Mouse (Mus musculus) cerebellum, postnatal 14 days (tissue): ENCODE results near the gene Slamf9.
A peak's percentile ranks its signal among the peaks of the same experiment; 100 is the strongest.

ENCODE experiments used
- DNase-seq, 2 experiments: peaks; one replicate each; pipeline ENCODE4 v3.0.0; 2021; ENCODE audit warnings: mixed read lengths in 2 of 2

The Slamf9 gene

GRCm38 (mm10) chr1:172492047-172492446 lies 16.9 kb downstream of the Slamf9 start:
- no peak for DNase-seq

- DNase-seq: no peak
Measured at GRCm38 (mm10) chr1:172493516-172493915, 18.4 kb downstream of the Slamf9 start.

- DNase-seq: no peak
Measured at GRCm38 (mm10) chr1:172496030-172496429, 20.9 kb downstream of the Slamf9 start.

- DNase-seq: no peak
Measured at GRCm38 (mm10) chr1:172497428-172497827, 22.3 kb downstream of the Slamf9 start.

- DNase-seq: peak in 1 of 2 experiments; percentile 27
Measured at GRCm38 (mm10) chr1:172499765-172500441, 24.7 kb downstream of the Slamf9 start, which contains the start of gene Tagln2. Tagln2 (plus strand) TSS chr1:172500047.

- peak in 1 of 2 experiments; percentile 33 for DNase-seq
Measured at GRCm38 (mm10) chr1:172500451-172501370, 25.6 kb downstream of the Slamf9 start.

DNA sequence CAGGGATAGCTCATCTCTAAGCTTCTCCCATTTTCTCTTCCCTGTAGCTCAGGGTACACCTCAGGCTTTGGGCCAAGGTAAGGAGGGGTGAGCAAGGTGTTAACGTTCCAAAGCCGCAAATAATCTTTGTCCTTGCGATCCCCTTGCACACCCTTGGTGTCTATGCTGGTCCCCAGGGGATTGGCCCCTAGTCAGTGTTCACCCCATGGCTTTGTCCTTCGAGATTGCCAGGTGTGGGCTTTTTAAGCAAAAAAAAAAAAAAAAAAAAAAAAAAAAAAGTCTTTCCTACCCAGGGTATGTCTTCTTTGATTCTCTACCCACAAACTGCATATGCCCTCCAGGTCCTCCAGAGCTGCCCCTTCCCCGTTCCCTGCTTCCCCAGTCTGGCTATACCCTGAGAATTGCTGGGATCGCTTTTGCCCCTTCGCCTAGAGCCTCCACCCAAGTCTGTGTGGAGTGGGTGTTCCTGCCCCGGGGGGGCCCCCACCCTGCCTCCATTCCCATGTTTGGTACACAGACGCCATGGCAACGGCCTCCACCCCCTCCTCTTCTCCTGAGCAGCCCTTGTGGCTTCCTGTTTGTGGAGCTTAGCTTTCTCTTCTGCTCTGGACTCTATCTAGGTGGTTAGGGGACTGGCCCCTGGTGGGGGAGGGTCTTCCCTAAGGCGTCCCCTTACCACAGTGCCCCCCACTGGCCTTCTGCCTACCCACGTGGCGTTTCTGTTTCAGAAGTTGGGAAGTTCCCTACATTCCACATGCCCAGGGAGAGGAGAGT lies 26.4 kb downstream of the Slamf9 start:
- no peak for DNase-seq

DNA sequence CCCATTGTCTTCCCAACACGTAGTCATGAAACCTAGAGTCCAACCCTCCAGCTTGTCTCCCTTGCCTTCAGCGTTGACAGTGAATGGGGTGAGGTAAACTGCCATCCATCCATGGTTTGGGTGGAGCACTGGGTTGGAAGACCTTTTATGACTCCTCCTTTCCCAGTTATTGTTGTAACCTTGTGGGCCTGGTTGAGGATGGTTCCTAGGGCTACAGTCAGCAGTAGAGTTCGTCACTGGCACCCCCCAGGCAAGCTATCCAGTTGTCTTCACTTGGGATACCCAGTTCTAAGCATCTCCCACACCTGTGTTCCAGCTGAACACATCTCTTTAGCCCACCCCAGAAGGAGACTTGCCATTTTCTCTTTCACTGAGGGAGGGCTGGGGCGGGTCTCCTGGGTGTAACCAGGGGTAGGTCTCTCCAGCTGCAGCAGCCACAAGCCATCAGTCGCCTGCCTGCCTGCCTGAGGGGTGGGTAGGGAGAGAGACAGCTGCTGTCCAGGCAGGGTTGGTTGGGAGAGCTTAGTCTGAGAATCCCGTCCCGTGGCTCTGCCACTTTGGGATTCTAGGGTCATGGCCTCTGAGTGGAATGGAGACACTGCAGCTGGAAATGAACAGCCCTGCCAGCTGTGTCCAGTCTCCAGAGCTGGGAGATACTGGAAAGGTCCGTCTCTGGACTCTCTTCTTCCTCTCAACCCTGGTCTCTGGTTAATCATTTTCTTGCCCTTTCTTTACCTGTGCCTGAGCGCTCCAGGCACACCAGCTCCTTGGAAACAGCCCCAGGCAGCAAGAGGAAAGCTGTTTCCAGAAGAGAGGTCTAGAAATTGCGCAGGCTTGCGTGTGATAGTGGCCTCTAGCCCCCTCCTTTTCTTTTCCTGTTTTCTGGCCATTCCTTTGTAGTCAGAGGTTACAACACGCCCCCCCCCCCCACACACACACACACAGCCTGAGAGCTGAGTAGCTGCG lies 27.3 kb downstream of the Slamf9 start:
- no peak for DNase-seq

GRCm38 (mm10) chr1:172503111-172503997 lies 28.2 kb downstream of the Slamf9 start:
- DNase-seq: peak in 1 of 2 experiments; percentile 44

GRCm38 (mm10) chr1:172504756-172505155 lies 29.6 kb downstream of the Slamf9 start:
- no peak for DNase-seq

DNA sequence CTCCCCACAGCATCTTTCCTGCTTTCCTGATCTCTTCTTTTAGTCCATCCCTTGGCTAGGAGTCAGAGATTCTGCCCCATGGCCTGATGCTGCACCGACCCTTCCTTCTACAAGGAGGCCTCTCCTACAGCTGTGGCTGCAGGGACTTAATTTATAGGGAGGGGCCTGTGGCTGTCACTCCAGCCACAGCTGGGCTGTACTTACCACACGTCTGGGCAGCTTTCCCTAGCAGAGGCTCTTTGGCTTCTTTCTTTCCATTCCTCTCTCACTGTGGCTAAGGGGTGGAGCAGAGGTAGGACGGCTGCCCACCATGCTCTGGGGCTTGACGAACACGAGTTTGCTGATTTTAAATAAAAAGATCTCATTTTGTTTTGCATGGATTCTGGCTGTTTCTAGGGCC lies 31.8 kb downstream of the Slamf9 start:
- DNase-seq: no peak

DNA sequence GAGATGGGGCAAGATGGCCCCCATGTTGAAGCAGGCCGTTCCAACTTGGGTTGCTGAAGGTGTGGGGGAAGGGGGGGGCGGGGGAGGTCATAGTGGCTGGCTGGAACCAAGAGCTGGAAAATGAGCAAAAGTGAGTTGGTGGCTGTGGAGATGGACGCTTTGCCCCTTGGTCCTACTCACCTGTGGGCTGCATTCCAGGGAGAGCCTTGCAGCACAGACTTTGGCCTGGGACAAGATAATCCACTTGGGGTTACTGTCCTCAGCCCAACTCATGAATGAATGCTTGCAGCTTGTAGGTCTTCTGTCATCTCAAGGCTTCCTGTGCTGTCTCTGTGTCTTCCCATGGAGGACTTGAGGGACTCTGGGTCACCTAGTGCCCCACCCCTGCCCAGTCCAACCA lies 32.5 kb downstream of the Slamf9 start:
- no peak for DNase-seq

DNA sequence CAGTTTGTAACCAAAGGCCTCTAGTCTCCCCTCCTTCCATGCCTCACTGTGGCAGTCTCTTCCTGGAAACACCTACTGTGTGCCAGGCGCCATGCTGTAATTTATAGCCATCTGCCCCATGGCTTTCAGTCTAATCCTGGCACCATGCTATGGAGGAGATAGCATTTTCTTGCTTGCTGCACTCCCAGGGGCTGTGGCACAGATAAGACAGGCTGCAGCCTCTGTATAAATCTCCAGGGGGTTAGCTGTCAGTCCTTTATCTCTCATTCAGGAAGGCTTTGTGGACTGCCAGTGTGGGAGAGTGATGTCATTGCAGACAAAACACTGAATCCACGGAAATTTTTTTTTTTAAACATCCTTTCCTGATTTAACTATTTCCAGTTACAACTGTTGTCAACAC lies 33.0 kb downstream of the Slamf9 start:
- DNase-seq: no peak

- no peak for DNase-seq
Measured at GRCm38 (mm10) chr1:172509235-172509634, 34.1 kb downstream of the Slamf9 start.

DNA sequence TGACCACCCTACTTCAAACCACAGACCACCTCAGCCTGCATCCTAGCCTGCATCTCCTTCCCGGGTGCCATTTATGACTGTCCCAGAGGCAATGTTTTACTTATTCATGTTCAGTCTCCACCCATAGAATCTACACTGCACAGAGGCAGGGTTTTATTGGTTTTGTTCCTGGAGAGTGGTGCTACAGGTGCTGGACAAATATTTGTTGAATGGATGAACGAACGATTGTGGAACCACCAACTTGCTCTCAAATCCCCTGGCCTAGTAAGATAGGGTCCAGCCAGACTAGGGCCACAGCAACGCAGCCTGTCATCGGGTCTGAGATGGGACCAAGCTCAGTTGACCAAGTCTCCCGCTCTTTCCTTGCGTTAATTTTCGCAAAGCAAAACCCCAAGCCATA lies 34.8 kb downstream of the Slamf9 start:
- DNase-seq: no peak

DNA sequence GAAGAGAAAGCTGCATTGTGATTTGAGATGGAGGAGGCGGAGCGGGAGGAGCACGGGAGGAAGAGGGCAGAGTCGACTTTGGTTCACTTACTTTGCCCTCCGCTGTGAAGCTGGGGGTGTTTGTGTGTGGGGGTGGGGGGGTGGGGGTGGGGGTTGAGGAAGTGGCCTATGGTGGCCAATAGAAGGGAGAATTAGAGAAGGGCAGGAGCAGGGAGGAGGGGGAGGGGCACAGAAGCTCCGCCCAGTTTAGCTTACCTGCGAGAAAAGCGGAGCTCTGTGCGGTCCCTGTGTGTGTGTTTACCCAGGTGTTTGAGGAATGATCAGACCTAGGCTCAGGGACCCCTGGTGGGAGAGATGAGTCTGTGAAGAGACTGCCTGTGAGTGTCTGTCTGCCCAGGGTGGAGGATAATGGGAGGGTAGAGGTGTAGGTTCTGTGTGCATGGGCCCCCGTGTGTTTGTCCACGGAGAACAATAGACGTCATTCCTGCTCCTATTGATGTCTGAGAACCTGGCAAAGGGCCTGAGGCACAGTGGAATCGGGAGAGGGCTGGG lies 35.3 kb downstream of the Slamf9 start:
- no peak for DNase-seq

- DNase-seq: no peak
Measured at GRCm38 (mm10) chr1:172512962-172513361, 37.8 kb downstream of the Slamf9 start.

GRCm38 (mm10) chr1:172513525-172514212 lies 38.5 kb downstream of the Slamf9 start:
- no peak for DNase-seq

GRCm38 (mm10) chr1:172514213-172514529 lies 39.0 kb downstream of the Slamf9 start:
- DNase-seq: no peak
